Mouse (Mus musculus) C2C12 (cell line): ENCODE data around the gene Nrtn.

Experiments used
- CEBPB ChIP-seq: IDR thresholded peaks from one replicate; pipeline ENCODE4 v1.6.1; 2011; ENCODE audit warnings: low read depth, mild to moderate bottlenecking, control low read depth, moderate library complexity
- CTCF ChIP-seq: IDR thresholded peaks from one replicate; pipeline ENCODE4 v1.5.1; 2011; ENCODE audit not compliant: control insufficient read depth, insufficient read depth, insufficient read length
- MAX ChIP-seq: IDR thresholded peaks from one replicate; pipeline ENCODE4 v1.6.1; 2011; ENCODE audit warnings: mild to moderate bottlenecking, control low read depth
- USF1 ChIP-seq: IDR thresholded peaks from one replicate; pipeline ENCODE4 v1.6.1; 2011; ENCODE audit warnings: low read depth, mild to moderate bottlenecking, control low read depth, moderate library complexity

DNA sequence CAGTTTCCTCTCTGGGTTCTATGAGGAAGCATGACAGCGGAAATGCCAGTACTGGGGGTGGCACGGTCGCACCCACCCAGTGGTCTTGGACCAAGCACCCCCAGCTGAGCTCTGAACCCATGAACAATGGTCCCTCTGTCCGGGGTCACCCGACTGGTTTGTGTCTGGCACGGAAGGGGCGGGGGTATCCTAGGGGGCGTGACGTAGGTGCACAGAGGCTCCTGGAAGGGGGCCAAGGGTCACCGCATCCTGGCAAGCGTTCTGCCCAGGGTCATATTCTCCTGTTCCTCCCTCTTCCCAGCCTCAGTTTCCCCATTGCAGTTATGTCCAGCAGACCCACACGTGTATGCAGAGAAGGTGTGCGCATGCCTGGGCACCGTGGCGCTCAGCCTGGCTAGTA lies 3.9 kb downstream of the Nrtn start:
- TF ChIP-seq CEBPB (no peak), CTCF (no peak), MAX (no peak), USF1 (no peak)
